Mouse (Mus musculus) C2C12 (cell line): ENCODE measurements around the gene Pax8. TPM values are rescaled to one million over a fixed set of nuclear protein-coding genes. Genes with fewer than 3 reads are reported as not detected.

Experiments used
- H3K27me3 ChIP-seq: one replicate; pipeline ENCODE4 v1.6.1; 2011; ENCODE audit not compliant: control insufficient read depth, insufficient read depth, insufficient read length
- H3K36me3 ChIP-seq: one replicate; pipeline ENCODE4 v1.6.1; 2011; ENCODE audit not compliant: control insufficient read depth, insufficient read depth
- H3K4me3 ChIP-seq: one replicate; pipeline ENCODE4 v1.5.1; 2011; ENCODE audit warnings: mild to moderate bottlenecking, control low read depth; ENCODE audit not compliant: poor library complexity, insufficient read depth, severe bottlenecking
- H3K79me2 ChIP-seq: one replicate; pipeline ENCODE4 v1.6.1; 2011; ENCODE audit not compliant: control insufficient read depth, insufficient read depth
- H3K79me3 ChIP-seq: one replicate; pipeline ENCODE4 v1.6.1; 2011; ENCODE audit warnings: low read depth, control low read depth
- H3ac ChIP-seq: one replicate; pipeline ENCODE3; 2011; ENCODE audit warnings: low read depth; ENCODE audit not compliant: control insufficient read depth, insufficient read length
- CEBPB ChIP-seq: IDR thresholded peaks from one replicate; pipeline ENCODE4 v1.6.1; 2011; ENCODE audit warnings: low read depth, mild to moderate bottlenecking, control low read depth, moderate library complexity
- CTCF ChIP-seq: IDR thresholded peaks from one replicate; pipeline ENCODE4 v1.5.1; 2011; ENCODE audit not compliant: control insufficient read depth, insufficient read depth, insufficient read length
- FOSL1 ChIP-seq: IDR thresholded peaks from one replicate; pipeline ENCODE4 v1.8.0; 2011; ENCODE audit warnings: mild to moderate bottlenecking, low read length; ENCODE audit not compliant: poor library complexity, insufficient read depth, severe bottlenecking
- MAX ChIP-seq: IDR thresholded peaks from one replicate; pipeline ENCODE4 v1.6.1; 2011; ENCODE audit warnings: mild to moderate bottlenecking, control low read depth
- MYOD1 ChIP-seq: IDR thresholded peaks from one replicate; pipeline ENCODE4 v1.6.1; 2011; ENCODE audit warnings: low read depth; ENCODE audit not compliant: control insufficient read depth, insufficient read length
- MYOG ChIP-seq: IDR thresholded peaks from one replicate; pipeline ENCODE4 v1.6.1; 2011; ENCODE audit not compliant: control insufficient read depth, insufficient read length; ENCODE audit errors: extremely low read depth
- USF1 ChIP-seq: IDR thresholded peaks from one replicate; pipeline ENCODE4 v1.6.1; 2011; ENCODE audit warnings: low read depth, mild to moderate bottlenecking, control low read depth, moderate library complexity
- polyA plus RNA-seq: library from polyadenylated mRNA; unstranded; fragments of >200 nt; fragmentation: generic; extraction: Trizol; gene quantifications from one replicate; pipeline ENCODE4 v1.2.1, GENCODE M21; 2012; ENCODE audit warnings: missing spikeins

Pax8 gene
- polyA plus RNA-seq, 1 experiment, result not detected

- H3ac ChIP-seq, result no peak overlapping the region
- no peak overlapping the region for H3K4me3 ChIP-seq
- no peaks in the 10 kb centered on the region for H3K79me3 ChIP-seq
- no peaks in the 10 kb centered on the region for H3K79me2 ChIP-seq
- TF ChIP-seq MYOG, result no peak
- no peaks in the 10 kb centered on the region for H3K27me3 ChIP-seq
- no peaks in the 10 kb centered on the region for H3K36me3 ChIP-seq
These were observed 91.0 kb downstream of the Pax8 start for GRCm38 (mm10) chr2:24384393-24384792.

DNA sequence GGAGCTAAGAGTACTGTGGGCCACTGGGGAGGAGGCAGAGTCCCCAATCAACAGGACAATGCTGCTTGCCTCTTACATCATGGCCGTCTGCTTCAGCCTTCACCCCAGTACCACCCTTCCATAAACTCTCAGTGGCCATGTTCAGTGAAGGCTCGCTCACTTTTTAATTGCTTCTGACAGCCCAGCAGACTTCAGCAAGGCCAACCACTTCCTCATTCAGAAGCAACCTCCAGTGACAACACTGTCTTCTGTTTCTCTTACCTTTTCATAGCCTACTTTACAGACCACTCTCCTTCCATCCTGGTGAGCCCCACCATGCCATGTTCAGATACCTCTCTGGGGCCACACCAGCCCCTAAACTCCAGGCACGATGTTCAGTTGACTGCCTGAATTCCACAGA, 91.8 kb downstream of the Pax8 start:
- Histone ChIP-seq H3K4me3 (no peak overlapping the region), H3K79me3 (no peaks in the 10 kb centered on the region), H3K36me3 (no peaks in the 10 kb centered on the region), H3ac (no peak overlapping the region), H3K27me3 (no peaks in the 10 kb centered on the region), H3K79me2 (no peaks in the 10 kb centered on the region)
- TF ChIP-seq CTCF, result no peak
- no peak for TF ChIP-seq MYOD1
- no peak for TF ChIP-seq CEBPB
- no peak for TF ChIP-seq MAX
- no peak for TF ChIP-seq MYOG
- no peak for TF ChIP-seq FOSL1
- TF ChIP-seq USF1, result no peak

DNA sequence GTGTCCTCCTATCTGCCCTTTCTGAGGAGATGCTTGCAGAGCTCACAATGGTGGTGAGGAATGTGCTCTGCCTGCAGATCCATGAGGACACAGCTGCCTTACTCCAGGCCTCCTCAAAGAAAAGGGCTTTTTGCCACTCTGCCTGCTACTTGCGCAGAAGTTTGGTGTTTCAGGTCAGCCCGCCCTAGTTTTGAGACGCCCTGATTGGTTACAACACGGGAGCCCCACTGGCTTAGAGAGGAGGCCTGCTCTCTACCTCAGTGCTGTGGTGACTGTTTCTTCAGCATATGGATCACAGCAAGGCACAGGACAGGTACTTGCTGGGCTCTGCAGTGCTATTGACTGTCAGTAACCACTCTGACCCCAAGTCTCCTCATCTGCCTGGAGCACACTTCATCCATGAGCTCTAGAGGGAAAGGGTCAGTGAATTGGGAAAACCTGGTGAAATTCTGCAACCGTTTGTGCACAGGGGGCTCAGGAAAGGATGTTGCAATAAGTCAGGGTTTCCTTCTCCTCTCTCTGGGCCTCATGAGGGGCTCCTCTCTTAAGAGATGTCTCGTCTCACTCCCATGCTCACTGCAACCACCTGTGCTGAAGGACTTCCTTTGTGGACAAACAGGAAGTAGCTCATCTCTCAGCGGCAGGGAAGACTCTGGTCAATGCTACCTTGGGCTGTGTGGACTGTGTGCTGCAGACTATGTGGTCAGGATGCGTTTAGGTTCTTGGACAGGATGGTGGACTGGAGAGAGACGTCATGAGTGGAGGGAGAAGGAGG, 92.8 kb downstream of the Pax8 start:
- H3K4me3 ChIP-seq, result no peak overlapping the region
- TF ChIP-seq MYOG (no peak), CTCF (no peak), MYOD1 (no peak), CEBPB (no peak), MAX (no peak), USF1 (no peak), FOSL1 (no peak)
- no peak overlapping the region for H3ac ChIP-seq
- no peaks in the 10 kb centered on the region for H3K27me3 ChIP-seq
- no peaks in the 10 kb centered on the region for H3K79me3 ChIP-seq
- H3K79me2 ChIP-seq, result no peaks in the 10 kb centered on the region
- no peaks in the 10 kb centered on the region for H3K36me3 ChIP-seq

- H3K36me3 ChIP-seq, result no peaks in the 10 kb centered on the region
- H3ac ChIP-seq, result no peak overlapping the region
- no peaks in the 10 kb centered on the region for H3K27me3 ChIP-seq
- H3K79me2 ChIP-seq, result no peaks in the 10 kb centered on the region
- no peaks in the 10 kb centered on the region for H3K79me3 ChIP-seq
- TF ChIP-seq CTCF, result no peak
- TF ChIP-seq MYOG, result no peak
- TF ChIP-seq MYOD1, result no peak
- TF ChIP-seq MAX, result no peak
- no peak for TF ChIP-seq USF1
- no peak for TF ChIP-seq FOSL1
- no peak for TF ChIP-seq CEBPB
- no peak overlapping the region for H3K4me3 ChIP-seq
These were observed 96.5 kb downstream of the Pax8 start for GRCm38 (mm10) chr2:24378747-24379450.

Other genes with a start within 250 kb of the Pax8 start
- not detected for gene Il1f5, start 198.6 kb downstream of the Pax8 start, polyA plus RNA-seq
- gene Il1f10, start 184.4 kb downstream of the Pax8 start, polyA plus RNA-seq, result not detected
- 0.20 TPM for gene Il1rn, start 138.7 kb downstream of the Pax8 start, polyA plus RNA-seq
- under 0.01 TPM for gene Psd4, start 108.0 kb downstream of the Pax8 start, polyA plus RNA-seq